Mouse (Mus musculus): Measurements from ENCODE around the gene Cacna1d. TPM values are rescaled to one million over a fixed set of nuclear protein-coding genes. Genes with fewer than 3 reads are reported as not detected.

The Cacna1d gene
- polyA plus RNA-seq, 1 experiment from 2014 or later, result 2.2 TPM

- ATAC-seq (ENCODE audit: low FRiP score, low TSS enrichment), result peak; percentile 49; the same call in 1 of the 2 replicates
- Histone ChIP-seq H3K4me2 (replicated peaks; ENCODE audit: low read depth) (0 out of 2 replicates have a peak overlapping the region, but pooled peaks have one; percentile 20), H3K9ac (ENCODE audit: low read length) (no peak overlapping the region), H3K9me3 (ENCODE audit: control insufficient read depth, low read length) (no peaks in the 10 kb centered on the region), H3K27me3 (ENCODE audit: control insufficient read depth, insufficient read depth, low read length) (no peaks in the 10 kb centered on the region), H3K4me3 (ENCODE audit: low read depth, low read length) (no peak overlapping the region; the same call in 1 of the 2 replicates), H3K27ac (replicated peaks) (peak overlapping the region; percentile 71), H3K4me1 (replicated peaks; ENCODE audit: control insufficient read depth, insufficient read depth) (peaks cover 2% of the 10 kb centered on the region; the same call in 1 of the 2 replicates), H3K36me3 (ENCODE audit: control insufficient read depth, insufficient read depth, low read length) (no peaks in the 10 kb centered on the region)
- TF ChIP-seq EP300 (optimal IDR thresholded peaks at IDR 0.05) (no peak), CTCF (IDR thresholded peaks at IDR 0.05; ENCODE audit: low read depth) (no peak)
- no peak for DNase-seq (ENCODE audit: low spot score)
- WGBS, result 32% methylated on average over 13 of the region's 13 CpGs
Observed at GRCm38 (mm10) chr14:30056031-30056766, 435.1 kb downstream of the Cacna1d start.

- no peak overlapping the region for H3K4me3 ChIP-seq (ENCODE audit: low read depth, low read length)
- TF ChIP-seq CTCF (IDR thresholded peaks at IDR 0.05; ENCODE audit: low read depth) (no peak), EP300 (optimal IDR thresholded peaks at IDR 0.05) (no peak)
- H3K27ac ChIP-seq (replicated peaks), result no peak overlapping the region
- no peaks in the 10 kb centered on the region for H3K27me3 ChIP-seq (ENCODE audit: control insufficient read depth, insufficient read depth, low read length)
- no peaks in the 10 kb centered on the region for H3K36me3 ChIP-seq (ENCODE audit: control insufficient read depth, insufficient read depth, low read length)
- H3K4me1 ChIP-seq (replicated peaks; ENCODE audit: control insufficient read depth, insufficient read depth), result peaks cover 2% of the 10 kb centered on the region; the same call in 1 of the 2 replicates
- H3K9ac ChIP-seq (ENCODE audit: low read length), result no peak overlapping the region
- H3K9me3 ChIP-seq (ENCODE audit: control insufficient read depth, low read length), result no peaks in the 10 kb centered on the region
- ATAC-seq (ENCODE audit: low FRiP score, low TSS enrichment) (no peak), DNase-seq (ENCODE audit: low spot score) (no peak)
- no peak overlapping the region for H3K4me2 ChIP-seq (replicated peaks; ENCODE audit: low read depth)
- WGBS, result 51% methylated on average over 7 of the region's 7 CpGs
Observed at GRCm38 (mm10) chr14:30054922-30055321, 436.3 kb downstream of the Cacna1d start.

DNA sequence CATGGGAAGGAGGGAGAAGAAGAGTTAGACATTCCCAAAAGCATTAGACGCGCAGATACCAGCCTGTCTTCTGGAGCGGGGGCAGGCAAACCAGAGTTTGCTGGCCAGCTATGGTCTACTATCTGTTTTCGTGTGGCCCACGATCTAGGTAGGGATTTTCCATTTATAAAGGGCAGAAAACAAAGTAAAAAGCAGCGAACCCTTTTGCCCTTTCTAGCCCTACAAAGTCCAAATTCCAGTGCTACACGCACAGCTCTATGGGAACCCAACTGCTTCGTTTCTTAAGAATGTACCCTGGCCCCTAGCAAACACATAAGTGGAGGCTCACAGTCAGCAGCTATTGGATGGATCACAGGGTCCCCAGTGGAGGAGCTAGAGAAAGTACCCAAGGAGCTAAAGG lies 441.0 kb downstream of the Cacna1d start:
- Histone ChIP-seq H3K4me2 (replicated peaks; ENCODE audit: low read depth) (no peak overlapping the region), H3K27me3 (ENCODE audit: control insufficient read depth, insufficient read depth, low read length) (no peaks in the 10 kb centered on the region), H3K4me1 (replicated peaks; ENCODE audit: control insufficient read depth, insufficient read depth) (0 out of 2 replicates have a peak, but pooled peaks cover 2% of the 10 kb centered on the region), H3K36me3 (ENCODE audit: control insufficient read depth, insufficient read depth, low read length) (no peaks in the 10 kb centered on the region), H3K9ac (ENCODE audit: low read length) (no peak overlapping the region), H3K27ac (replicated peaks) (no peak overlapping the region), H3K9me3 (ENCODE audit: control insufficient read depth, low read length) (no peaks in the 10 kb centered on the region), H3K4me3 (ENCODE audit: low read depth, low read length) (no peak overlapping the region)
- 90% methylated on average over 8 of the region's 8 CpGs for WGBS
- ATAC-seq (ENCODE audit: low FRiP score, low TSS enrichment) (no peak), DNase-seq (ENCODE audit: low spot score) (no peak)
- TF ChIP-seq CTCF (IDR thresholded peaks at IDR 0.05; ENCODE audit: low read depth) (no peak), EP300 (optimal IDR thresholded peaks at IDR 0.05) (no peak)

GRCm38 (mm10) chr14:30048049-30048448 lies 443.2 kb downstream of the Cacna1d start:
- TF ChIP-seq EP300 (optimal IDR thresholded peaks at IDR 0.05) (no peak), CTCF (IDR thresholded peaks at IDR 0.05; ENCODE audit: low read depth) (peak; percentile 56)
- Histone ChIP-seq H3K27me3 (ENCODE audit: control insufficient read depth, insufficient read depth, low read length) (no peaks in the 10 kb centered on the region), H3K4me1 (replicated peaks; ENCODE audit: control insufficient read depth, insufficient read depth) (0 out of 2 replicates have a peak, but pooled peaks cover 2% of the 10 kb centered on the region), H3K9ac (ENCODE audit: low read length) (no peak overlapping the region), H3K27ac (replicated peaks) (no peak overlapping the region), H3K36me3 (ENCODE audit: control insufficient read depth, insufficient read depth, low read length) (no peaks in the 10 kb centered on the region), H3K4me2 (replicated peaks; ENCODE audit: low read depth) (no peak overlapping the region), H3K4me3 (ENCODE audit: low read depth, low read length) (no peak overlapping the region), H3K9me3 (ENCODE audit: control insufficient read depth, low read length) (no peaks in the 10 kb centered on the region)
- ATAC-seq (ENCODE audit: low FRiP score, low TSS enrichment) (no peak), DNase-seq (ENCODE audit: low spot score) (no peak)
- 93% methylated on average over 3 of the region's 3 CpGs for WGBS

DNA sequence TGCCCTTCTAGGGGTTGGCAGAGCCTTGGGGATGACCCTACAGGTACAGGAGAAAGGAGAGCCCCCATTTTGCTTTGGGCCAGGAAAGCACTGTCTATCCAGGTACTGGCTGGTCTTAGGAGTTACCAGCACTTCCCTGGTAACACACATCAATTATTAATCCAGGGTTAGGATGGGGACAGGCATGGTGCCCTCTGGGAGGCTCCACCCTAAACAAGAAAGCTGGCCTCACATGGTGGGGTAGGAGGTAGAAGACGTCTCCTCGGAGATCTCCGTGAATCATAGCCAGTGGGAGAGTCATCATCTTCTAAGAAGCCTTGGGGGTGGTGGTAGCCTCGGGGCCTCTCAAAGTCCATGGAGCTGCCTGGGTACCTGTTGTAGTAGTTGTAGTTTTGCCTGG lies 444.3 kb downstream of the Cacna1d start:
- no peak for ATAC-seq (ENCODE audit: low FRiP score, low TSS enrichment)
- WGBS, result 88% methylated on average over 4 of the region's 4 CpGs

DNA sequence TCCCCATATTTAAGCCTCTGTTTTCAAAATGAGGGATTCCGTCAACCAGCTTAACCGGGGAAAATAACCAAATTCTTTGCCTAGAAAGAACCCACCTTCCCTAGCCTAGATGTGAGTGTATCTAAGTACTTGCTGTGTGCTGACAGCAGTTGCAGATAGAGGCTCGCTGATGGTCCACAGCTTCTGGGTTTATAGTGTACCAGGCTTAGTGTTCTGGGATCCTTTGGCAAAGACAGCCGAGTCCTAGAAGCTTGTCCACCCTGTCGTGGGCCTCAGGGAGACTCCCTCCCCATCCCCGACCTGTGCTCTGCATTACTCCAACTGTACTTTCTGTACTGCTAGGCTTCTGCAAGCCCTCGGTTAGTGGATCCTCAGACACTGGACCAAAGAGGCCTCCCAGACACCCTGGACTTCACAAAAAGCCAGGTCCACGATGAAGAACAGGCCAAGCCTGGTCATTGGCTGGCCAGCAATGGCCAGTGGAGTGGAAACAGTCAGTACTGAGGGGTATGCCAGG lies 445.5 kb downstream of the Cacna1d start:
- no peak overlapping the region for H3K4me2 ChIP-seq (replicated peaks; ENCODE audit: low read depth)

More for the DNA sequence above, 444.3 kb downstream of the Cacna1d start:
- H3K27ac ChIP-seq (replicated peaks), result no peak overlapping the region
- H3K9me3 ChIP-seq (ENCODE audit: control insufficient read depth, low read length), result no peaks in the 10 kb centered on the region
- H3K9ac ChIP-seq (ENCODE audit: low read length), result no peak overlapping the region
- H3K27me3 ChIP-seq (ENCODE audit: control insufficient read depth, insufficient read depth, low read length), result no peaks in the 10 kb centered on the region
- no peak for TF ChIP-seq CTCF (IDR thresholded peaks at IDR 0.05; ENCODE audit: low read depth)
- no peak for TF ChIP-seq EP300 (optimal IDR thresholded peaks at IDR 0.05)
- no peak overlapping the region for H3K4me2 ChIP-seq (replicated peaks; ENCODE audit: low read depth)
- no peak for DNase-seq (ENCODE audit: low spot score)
- H3K36me3 ChIP-seq (ENCODE audit: control insufficient read depth, insufficient read depth, low read length), result no peaks in the 10 kb centered on the region; the same call in 1 of the 2 replicates
- no peak overlapping the region for H3K4me3 ChIP-seq (ENCODE audit: low read depth, low read length)
- H3K4me1 ChIP-seq (replicated peaks; ENCODE audit: control insufficient read depth, insufficient read depth), result 0 out of 2 replicates have a peak, but pooled peaks cover 2% of the 10 kb centered on the region

More for the DNA sequence above, 445.5 kb downstream of the Cacna1d start:
- WGBS, result 62% methylated on average over 8 of the region's 8 CpGs
- TF ChIP-seq CTCF (IDR thresholded peaks at IDR 0.05; ENCODE audit: low read depth) (no peak), EP300 (optimal IDR thresholded peaks at IDR 0.05) (no peak)
- no peak overlapping the region for H3K9ac ChIP-seq (ENCODE audit: low read length)
- no peaks in the 10 kb centered on the region for H3K9me3 ChIP-seq (ENCODE audit: control insufficient read depth, low read length)
- DNase-seq (ENCODE audit: low spot score) (no peak), ATAC-seq (ENCODE audit: low FRiP score, low TSS enrichment) (no peak)
- H3K36me3 ChIP-seq (ENCODE audit: control insufficient read depth, insufficient read depth, low read length), result no peaks in the 10 kb centered on the region; the same call in 1 of the 2 replicates
- H3K27ac ChIP-seq (replicated peaks), result 0 out of 2 replicates have a peak overlapping the region, but pooled peaks have one; percentile 4
- H3K4me1 ChIP-seq (replicated peaks; ENCODE audit: control insufficient read depth, insufficient read depth), result 0 out of 2 replicates have a peak, but pooled peaks cover 2% of the 10 kb centered on the region
- H3K4me3 ChIP-seq (ENCODE audit: low read depth, low read length), result no peak overlapping the region
- no peaks in the 10 kb centered on the region for H3K27me3 ChIP-seq (ENCODE audit: control insufficient read depth, insufficient read depth, low read length)

Data from stomach, postnatal 0 days (tissue).